Mouse (Mus musculus) C2C12 (cell line): Measurements from ENCODE around the gene Pkp4. TPM values are rescaled to one million over a fixed set of nuclear protein-coding genes. Genes with fewer than 3 reads are reported as not detected.

ENCODE experiments used
- H3K27me3 ChIP-seq: one replicate; pipeline ENCODE4 v1.6.1; 2011; ENCODE audit not compliant: control insufficient read depth, insufficient read depth, insufficient read length
- H3K36me3 ChIP-seq: one replicate; pipeline ENCODE4 v1.6.1; 2011; ENCODE audit not compliant: control insufficient read depth, insufficient read depth
- H3K4me3 ChIP-seq: one replicate; pipeline ENCODE4 v1.5.1; 2011; ENCODE audit warnings: mild to moderate bottlenecking, control low read depth; ENCODE audit not compliant: poor library complexity, insufficient read depth, severe bottlenecking
- H3K79me2 ChIP-seq: one replicate; pipeline ENCODE4 v1.6.1; 2011; ENCODE audit not compliant: control insufficient read depth, insufficient read depth
- H3K79me3 ChIP-seq: one replicate; pipeline ENCODE4 v1.6.1; 2011; ENCODE audit warnings: low read depth, control low read depth
- H3ac ChIP-seq: one replicate; pipeline ENCODE3; 2011; ENCODE audit warnings: low read depth; ENCODE audit not compliant: control insufficient read depth, insufficient read length
- CEBPB ChIP-seq: IDR thresholded peaks from one replicate; pipeline ENCODE4 v1.6.1; 2011; ENCODE audit warnings: low read depth, mild to moderate bottlenecking, control low read depth, moderate library complexity
- CTCF ChIP-seq: IDR thresholded peaks from one replicate; pipeline ENCODE4 v1.5.1; 2011; ENCODE audit not compliant: control insufficient read depth, insufficient read depth, insufficient read length
- FOSL1 ChIP-seq: IDR thresholded peaks from one replicate; pipeline ENCODE4 v1.8.0; 2011; ENCODE audit warnings: mild to moderate bottlenecking, low read length; ENCODE audit not compliant: poor library complexity, insufficient read depth, severe bottlenecking
- MAX ChIP-seq: IDR thresholded peaks from one replicate; pipeline ENCODE4 v1.6.1; 2011; ENCODE audit warnings: mild to moderate bottlenecking, control low read depth
- MYOD1 ChIP-seq: IDR thresholded peaks from one replicate; pipeline ENCODE4 v1.6.1; 2011; ENCODE audit warnings: low read depth; ENCODE audit not compliant: control insufficient read depth, insufficient read length
- MYOG ChIP-seq: IDR thresholded peaks from one replicate; pipeline ENCODE4 v1.6.1; 2011; ENCODE audit not compliant: control insufficient read depth, insufficient read length; ENCODE audit errors: extremely low read depth
- USF1 ChIP-seq: IDR thresholded peaks from one replicate; pipeline ENCODE4 v1.6.1; 2011; ENCODE audit warnings: low read depth, mild to moderate bottlenecking, control low read depth, moderate library complexity
- polyA plus RNA-seq: library from polyadenylated mRNA; unstranded; fragments of >200 nt; fragmentation: generic; extraction: Trizol; gene quantifications from one replicate; pipeline ENCODE4 v1.2.1, GENCODE M21; 2012; ENCODE audit warnings: missing spikeins

Pkp4 gene
- polyA plus RNA-seq, 1 experiment = 23.0 TPM

DNA sequence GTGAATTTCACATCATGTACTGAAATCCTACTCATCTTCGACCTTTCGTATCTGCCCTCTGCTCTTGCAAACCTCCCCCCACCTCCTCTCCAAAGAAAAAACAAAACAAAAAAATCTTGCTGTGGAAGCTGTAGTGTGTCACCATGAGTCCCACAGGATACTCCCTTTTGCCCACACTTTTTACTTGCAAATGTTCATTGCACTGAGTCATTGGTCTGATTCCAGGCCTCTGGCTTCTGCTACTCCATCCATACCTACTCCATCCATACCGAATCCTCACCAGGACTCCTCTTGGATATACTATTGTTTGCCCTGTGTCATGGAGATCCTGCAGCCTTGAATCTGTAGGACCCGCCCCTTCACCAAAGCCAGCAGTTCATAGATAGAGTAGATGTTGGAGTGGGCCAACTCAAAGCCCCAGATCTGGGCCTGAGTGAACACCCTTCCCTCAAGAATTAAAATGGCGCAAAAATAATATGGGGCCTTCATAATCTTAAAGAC lies 38.9 kb downstream of the Pkp4 start:
- Histone ChIP-seq H3K27me3 (no peaks in the 10 kb centered on the region), H3ac (no peak overlapping the region), H3K36me3 (peaks cover 5% of the 10 kb centered on the region), H3K79me3 (peaks cover 88% of the 10 kb centered on the region), H3K79me2 (peaks cover 98% of the 10 kb centered on the region), H3K4me3 (no peak overlapping the region)
- TF ChIP-seq MYOD1 (no peak), MAX (no peak), CTCF (no peak), MYOG (no peak), FOSL1 (no peak), USF1 (no peak), CEBPB (no peak)

DNA sequence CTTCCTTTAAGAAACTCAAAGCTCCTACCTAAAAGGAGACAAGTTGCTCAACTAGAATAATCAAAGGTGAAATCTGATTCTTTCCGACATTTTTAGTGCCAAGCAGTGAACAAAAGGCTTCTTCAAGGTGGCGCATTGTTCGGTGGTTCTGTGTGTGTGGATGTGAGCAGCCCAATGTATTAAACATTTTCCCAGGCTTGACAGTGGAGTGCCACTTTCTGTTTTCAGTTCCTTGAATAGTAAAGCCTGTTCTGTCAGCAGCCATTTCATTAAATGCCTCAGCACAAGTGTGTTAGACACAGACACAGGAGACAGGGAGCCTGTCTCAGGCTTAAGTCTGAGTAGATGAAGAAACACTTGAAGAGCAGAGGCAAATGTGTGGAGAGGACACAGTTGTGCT lies 39.9 kb downstream of the Pkp4 start:
- peaks cover 98% of the 10 kb centered on the region for H3K79me2 ChIP-seq
- H3K36me3 ChIP-seq = peaks cover 5% of the 10 kb centered on the region
- no peak overlapping the region for H3K4me3 ChIP-seq
- TF ChIP-seq USF1 (no peak), MAX (no peak), CEBPB (no peak), FOSL1 (no peak), CTCF (no peak), MYOD1 (no peak), MYOG (no peak)
- H3K79me3 ChIP-seq = peaks cover 90% of the 10 kb centered on the region
- H3ac ChIP-seq = no peak overlapping the region
- no peaks in the 10 kb centered on the region for H3K27me3 ChIP-seq

DNA sequence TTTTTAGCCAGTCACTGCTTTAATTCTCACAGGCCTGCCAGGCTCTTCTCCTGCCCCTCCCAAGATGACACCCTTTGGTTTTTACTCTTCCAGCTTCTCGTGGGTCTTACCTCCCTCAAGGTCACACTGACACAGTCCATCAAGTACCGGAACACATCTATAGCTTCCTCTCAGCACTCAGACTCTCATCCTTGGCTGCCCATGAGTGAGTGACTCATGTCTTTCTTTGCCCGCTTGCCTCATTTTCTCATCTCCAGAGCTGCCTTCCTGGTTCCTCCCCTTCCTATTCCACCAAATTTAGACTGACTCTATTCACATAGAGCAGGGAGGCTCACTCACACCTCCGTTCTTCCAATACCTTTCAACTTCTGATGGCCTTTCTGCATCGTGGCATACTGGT lies 42.3 kb downstream of the Pkp4 start:
- Histone ChIP-seq H3K4me3 (no peak overlapping the region), H3K79me3 (peaks cover 85% of the 10 kb centered on the region), H3K36me3 (peaks cover 5% of the 10 kb centered on the region), H3K79me2 (peaks cover 98% of the 10 kb centered on the region), H3ac (no peak overlapping the region), H3K27me3 (no peaks in the 10 kb centered on the region)
- TF ChIP-seq MAX = no peak
- TF ChIP-seq MYOG = no peak
- no peak for TF ChIP-seq CTCF
- no peak for TF ChIP-seq CEBPB
- TF ChIP-seq USF1 = no peak
- TF ChIP-seq MYOD1 = no peak
- TF ChIP-seq FOSL1 = no peak

DNA sequence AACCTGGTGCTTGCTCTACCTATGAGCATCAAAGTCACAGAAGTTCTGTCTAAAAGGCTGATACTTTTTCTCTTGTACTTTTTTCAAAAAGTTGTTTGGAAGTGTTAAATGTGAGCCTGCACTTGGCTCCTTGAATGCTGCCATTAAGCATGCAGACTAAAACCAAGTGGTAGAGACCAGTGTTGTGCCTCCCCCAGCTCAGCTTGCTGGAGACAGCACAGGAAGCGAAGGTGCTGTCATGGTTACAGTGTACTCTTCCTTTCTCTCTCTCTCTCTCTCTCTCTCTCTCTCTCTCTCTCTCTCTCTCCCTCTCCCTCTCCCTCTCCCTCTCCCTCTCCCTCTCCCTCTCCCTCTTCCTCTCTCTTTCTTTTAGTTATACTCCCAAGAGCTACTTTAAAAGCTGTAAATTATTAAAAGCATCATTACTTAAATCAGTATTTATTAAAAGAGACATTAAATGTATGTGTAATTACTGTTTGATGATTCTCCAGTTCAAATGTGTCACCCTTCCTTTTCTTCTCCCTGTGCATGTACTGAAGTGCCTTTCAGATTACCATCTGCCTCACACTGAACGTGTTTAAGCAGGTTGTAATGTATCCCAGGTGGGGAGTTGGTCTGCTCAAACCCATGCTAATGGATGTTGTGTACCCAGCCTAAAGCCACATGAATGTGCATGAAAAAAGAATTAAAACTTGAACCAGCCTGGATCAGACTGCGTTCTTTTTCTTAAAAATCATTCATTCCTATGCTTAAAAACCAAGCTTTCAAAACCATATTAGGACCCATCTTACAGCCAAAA lies 43.2 kb downstream of the Pkp4 start:
- no peak for TF ChIP-seq CTCF
- no peak for TF ChIP-seq USF1
- no peak for TF ChIP-seq MAX
- TF ChIP-seq MYOG = no peak
- TF ChIP-seq FOSL1 = no peak
- no peak for TF ChIP-seq MYOD1
- no peak for TF ChIP-seq CEBPB
- H3ac ChIP-seq = no peak overlapping the region
- no peak overlapping the region for H3K4me3 ChIP-seq
- no peaks in the 10 kb centered on the region for H3K27me3 ChIP-seq
- H3K79me2 ChIP-seq = peaks cover 98% of the 10 kb centered on the region
- peaks cover 5% of the 10 kb centered on the region for H3K36me3 ChIP-seq
- H3K79me3 ChIP-seq = peaks cover 84% of the 10 kb centered on the region

DNA sequence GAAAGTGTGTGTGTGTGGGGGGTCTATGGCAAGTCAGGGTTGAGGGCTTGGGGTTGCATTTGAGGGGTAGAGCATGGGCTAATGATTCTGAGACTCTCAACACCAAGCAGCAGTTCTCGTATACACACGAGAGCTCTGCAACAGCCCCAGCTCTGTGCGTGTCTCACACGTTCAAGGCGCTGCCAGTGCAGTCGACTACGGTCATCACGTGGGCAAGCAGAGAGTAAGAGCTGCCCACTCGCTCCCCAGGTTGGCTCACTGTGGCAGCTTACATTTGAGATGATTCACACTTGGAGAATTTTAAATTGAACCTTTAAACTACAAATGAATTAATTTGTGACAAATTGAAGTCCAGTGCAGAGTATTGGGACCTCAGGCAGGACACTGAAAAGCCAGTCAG lies 44.4 kb downstream of the Pkp4 start:
- H3K79me3 ChIP-seq = peaks cover 81% of the 10 kb centered on the region
- H3K27me3 ChIP-seq = no peaks in the 10 kb centered on the region
- no peak overlapping the region for H3K4me3 ChIP-seq
- TF ChIP-seq FOSL1 (no peak), MYOG (no peak), MYOD1 (no peak), MAX (no peak), USF1 (no peak), CTCF (no peak), CEBPB (no peak)
- peaks cover 96% of the 10 kb centered on the region for H3K79me2 ChIP-seq
- H3K36me3 ChIP-seq = peaks cover 5% of the 10 kb centered on the region
- H3ac ChIP-seq = no peak overlapping the region

DNA sequence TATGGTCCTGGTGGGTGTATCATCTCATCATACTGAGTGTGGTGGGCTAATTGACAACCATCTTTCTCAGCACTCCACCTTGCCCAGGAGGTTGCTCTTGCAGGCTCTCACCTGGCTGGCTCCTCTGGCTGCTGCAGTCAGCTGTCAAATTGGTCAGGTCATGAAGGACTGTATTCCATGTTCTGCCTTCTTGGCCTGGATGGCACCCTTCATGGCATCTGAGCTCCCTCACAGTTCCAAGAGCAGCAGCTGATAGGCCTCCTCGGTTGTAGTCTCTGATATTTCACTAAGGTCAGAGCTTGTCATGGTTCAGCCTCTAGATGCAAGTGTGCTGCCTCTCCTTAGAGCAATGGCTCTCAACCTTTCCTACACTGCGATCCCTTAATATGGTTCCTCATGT lies 45.5 kb downstream of the Pkp4 start:
- H3K27me3 ChIP-seq = no peaks in the 10 kb centered on the region
- peaks cover 5% of the 10 kb centered on the region for H3K36me3 ChIP-seq
- H3K79me2 ChIP-seq = peaks cover 96% of the 10 kb centered on the region
- H3ac ChIP-seq = no peak overlapping the region
- TF ChIP-seq MAX (no peak), CEBPB (no peak), MYOD1 (no peak), USF1 (no peak), FOSL1 (no peak), MYOG (no peak), CTCF (no peak)
- H3K79me3 ChIP-seq = peaks cover 80% of the 10 kb centered on the region
- H3K4me3 ChIP-seq = no peak overlapping the region
